Mouse (Mus musculus) cortical plate, adult 2 months (tissue): ENCODE results near the gene Pbld1. TPM values are rescaled to one million over a fixed set of nuclear protein-coding genes. Genes with fewer than 3 reads are reported as not detected.
A peak's percentile ranks its signal among the peaks of the same experiment; 100 is the strongest.

Experiments used
- H3K27ac ChIP-seq: fragments of 200-500 bp; 2 replicates; pipeline ENCODE4 v1.5.1; 2012; ENCODE audit warnings: low read length, control low read depth, inconsistent platforms; ENCODE audit not compliant: insufficient read depth
- H3K4me1 ChIP-seq: fragments of 200-500 bp; 2 replicates; pipeline ENCODE4 v1.6.1; 2011; ENCODE audit warnings: low read length; ENCODE audit not compliant: control insufficient read depth, insufficient read depth
- H3K4me3 ChIP-seq: fragments of 200-500 bp; 2 replicates; pipeline ENCODE4 v1.5.1; 2011; ENCODE audit warnings: mild to moderate bottlenecking, low read length, control low read depth; ENCODE audit not compliant: insufficient read depth
- CTCF ChIP-seq: fragments of 200-500 bp; IDR thresholded peaks from 2 replicates; pipeline ENCODE4 v1.5.1; 2011; ENCODE audit warnings: mild to moderate bottlenecking, control low read depth, low read length; ENCODE audit not compliant: insufficient read depth; ENCODE audit errors: extremely low read depth
- POLR2A ChIP-seq: fragments of 200-500 bp; IDR thresholded peaks from 2 replicates; pipeline ENCODE4 v1.6.1; 2011; ENCODE audit warnings: mild to moderate bottlenecking, low read length, control low read depth; ENCODE audit not compliant: insufficient read depth; ENCODE audit errors: extremely low read depth
- polyA plus RNA-seq: library from polyadenylated mRNA; depleted of rRNA; stranded (reverse); fragments of >200 nt; gene quantifications from 2 replicates; pipeline ENCODE4 v1.2.3, GENCODE M21; 2012

The Pbld1 gene
- polyA plus RNA-seq, 1 experiment = 0.17 TPM

GRCm38 (mm10) chr10:63024580-63024910 lies 35.4 kb upstream of the Pbld1 start:
- Histone ChIP-seq H3K4me3 (peak overlapping the region; percentile 72), H3K27ac (peak overlapping the region; percentile 98), H3K4me1 (peaks cover 2% of the 10 kb centered on the region)
- TF ChIP-seq POLR2A (no peak), CTCF (0 out of 2 replicates have a peak, but pooled peaks have one; percentile 23)

- H3K27ac ChIP-seq = no peak overlapping the region
- H3K4me3 ChIP-seq = peak overlapping the region; percentile 72; the same call in 1 of the 2 replicates
- H3K4me1 ChIP-seq = peaks cover 2% of the 10 kb centered on the region
- no peak for TF ChIP-seq CTCF
- TF ChIP-seq POLR2A = no peak
These were observed 34.9 kb upstream of the Pbld1 start for GRCm38 (mm10) chr10:63025016-63025415.

DNA sequence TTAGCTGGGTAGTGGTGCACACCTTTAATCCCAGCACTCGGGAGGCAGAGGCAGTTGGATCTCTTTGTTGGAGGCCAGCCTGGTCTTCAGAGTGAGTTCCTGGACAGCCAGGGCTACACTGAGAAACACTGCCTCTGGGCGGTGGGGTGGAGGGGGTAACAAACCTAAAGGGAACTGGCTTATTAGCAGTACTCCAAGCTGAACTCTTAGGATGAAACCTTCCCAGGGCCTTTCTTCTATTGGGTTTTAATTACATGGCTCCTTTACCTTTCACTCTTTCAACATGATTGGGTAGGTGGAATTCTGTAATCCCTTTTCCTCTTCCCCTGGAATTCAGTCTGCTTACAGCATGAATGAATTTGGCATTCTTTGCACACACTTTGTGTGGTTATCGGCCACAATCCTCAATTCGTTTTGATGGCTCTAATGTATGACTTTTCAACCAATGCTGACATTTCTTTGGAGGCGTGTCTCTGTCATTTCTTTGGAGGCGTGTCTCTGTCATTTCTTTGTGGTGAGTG lies 34.4 kb upstream of the Pbld1 start:
- H3K4me1 ChIP-seq = peaks cover 2% of the 10 kb centered on the region
- no peak overlapping the region for H3K4me3 ChIP-seq
- H3K27ac ChIP-seq = no peak overlapping the region
- TF ChIP-seq CTCF (no peak), POLR2A (no peak)

- Histone ChIP-seq H3K4me1 (peaks cover under 1% of the 10 kb centered on the region), H3K27ac (no peak overlapping the region), H3K4me3 (no peak overlapping the region)
- TF ChIP-seq POLR2A (no peak), CTCF (no peak)
These were observed 33.7 kb upstream of the Pbld1 start for GRCm38 (mm10) chr10:63026156-63026794.

- Histone ChIP-seq H3K4me1 (no peaks in the 10 kb centered on the region; the same call in 1 of the 2 replicates), H3K27ac (no peak overlapping the region), H3K4me3 (no peak overlapping the region)
- TF ChIP-seq CTCF (no peak), POLR2A (no peak)
These were observed 33.2 kb upstream of the Pbld1 start for GRCm38 (mm10) chr10:63026795-63027160.

DNA sequence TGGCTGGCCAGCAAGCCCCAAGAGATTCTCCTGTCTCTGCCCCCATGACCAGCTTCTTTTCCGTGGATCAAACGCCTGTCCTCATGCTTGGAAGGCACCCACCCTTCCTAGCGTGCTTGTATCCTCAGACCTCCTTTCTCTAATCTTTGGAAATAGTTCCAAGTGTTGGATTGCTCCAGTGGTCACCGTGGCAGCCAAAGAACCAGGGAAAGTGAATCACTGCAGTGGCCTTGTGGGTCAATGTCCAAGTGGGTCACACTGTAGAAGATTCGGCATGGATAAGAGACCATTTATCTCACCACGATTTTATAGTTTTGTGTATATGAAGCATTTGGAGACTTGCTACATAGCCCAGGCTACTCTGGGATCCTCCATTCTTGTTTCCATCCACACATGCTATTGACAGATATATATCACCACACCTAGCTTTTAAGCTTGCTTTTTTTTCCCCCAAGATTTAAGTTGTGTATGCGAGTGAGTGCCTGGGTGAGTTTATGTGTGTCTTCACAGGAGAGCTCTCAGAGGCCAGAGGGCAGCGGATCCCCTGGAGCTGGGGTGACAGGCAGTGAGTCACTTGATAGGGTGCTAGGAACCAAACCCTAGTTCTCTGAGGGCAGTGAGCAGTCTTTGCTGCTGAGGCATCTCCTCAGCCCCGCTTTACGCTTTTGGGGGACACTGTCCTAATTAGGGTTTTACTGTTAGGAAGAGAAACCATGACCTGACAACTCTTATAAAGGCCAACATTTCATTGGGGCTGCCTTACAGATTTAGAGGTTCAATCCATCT lies 32.4 kb upstream of the Pbld1 start:
- TF ChIP-seq CTCF (no peak), POLR2A (no peak)
- Histone ChIP-seq H3K27ac (no peak overlapping the region), H3K4me3 (no peak overlapping the region), H3K4me1 (no peaks in the 10 kb centered on the region; the same call in 1 of the 2 replicates)

DNA sequence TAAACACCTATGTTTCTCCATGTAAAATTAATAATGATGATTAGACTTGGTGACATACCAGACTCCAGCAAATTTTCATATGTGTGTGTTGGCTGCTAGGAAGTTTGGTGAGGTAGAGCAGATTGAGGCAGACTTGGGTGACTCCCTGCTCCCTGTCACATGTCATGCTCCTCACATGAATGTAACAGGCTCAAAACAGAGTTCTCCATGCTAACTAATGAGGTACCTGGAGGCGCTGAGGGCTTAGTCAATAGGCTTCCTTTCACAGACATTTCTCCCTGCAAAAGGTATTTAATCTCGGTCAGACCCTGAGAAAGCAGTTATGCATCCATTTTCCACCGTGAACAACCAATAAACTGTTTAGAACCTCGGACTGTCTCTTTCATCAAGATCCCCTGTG lies 31.6 kb upstream of the Pbld1 start:
- no peaks in the 10 kb centered on the region; the same call in 1 of the 2 replicates for H3K4me1 ChIP-seq

GRCm38 (mm10) chr10:63032267-63032666 lies 27.7 kb upstream of the Pbld1 start:
- H3K4me1 ChIP-seq = no peaks in the 10 kb centered on the region
- H3K27ac ChIP-seq = no peak overlapping the region
- no peak overlapping the region for H3K4me3 ChIP-seq
- TF ChIP-seq POLR2A (no peak), CTCF (no peak)

More for the DNA sequence above, 31.6 kb upstream of the Pbld1 start:
- H3K27ac ChIP-seq = no peak overlapping the region
- no peak for TF ChIP-seq CTCF
- TF ChIP-seq POLR2A = no peak
- H3K4me3 ChIP-seq = no peak overlapping the region

GRCm38 (mm10) chr10:63032956-63033355 lies 27.0 kb upstream of the Pbld1 start:
- Histone ChIP-seq H3K4me3 (no peak overlapping the region), H3K27ac (no peak overlapping the region), H3K4me1 (no peaks in the 10 kb centered on the region)
- TF ChIP-seq POLR2A = no peak
- TF ChIP-seq CTCF = no peak

- TF ChIP-seq CTCF (no peak), POLR2A (no peak)
- no peak overlapping the region for H3K27ac ChIP-seq
- H3K4me1 ChIP-seq = no peaks in the 10 kb centered on the region
- H3K4me3 ChIP-seq = no peak overlapping the region
These were observed 21.2 kb upstream of the Pbld1 start for GRCm38 (mm10) chr10:63038571-63039320.
